Mouse (Mus musculus): Measurements from ENCODE around the gene Gm7029.

DNA sequence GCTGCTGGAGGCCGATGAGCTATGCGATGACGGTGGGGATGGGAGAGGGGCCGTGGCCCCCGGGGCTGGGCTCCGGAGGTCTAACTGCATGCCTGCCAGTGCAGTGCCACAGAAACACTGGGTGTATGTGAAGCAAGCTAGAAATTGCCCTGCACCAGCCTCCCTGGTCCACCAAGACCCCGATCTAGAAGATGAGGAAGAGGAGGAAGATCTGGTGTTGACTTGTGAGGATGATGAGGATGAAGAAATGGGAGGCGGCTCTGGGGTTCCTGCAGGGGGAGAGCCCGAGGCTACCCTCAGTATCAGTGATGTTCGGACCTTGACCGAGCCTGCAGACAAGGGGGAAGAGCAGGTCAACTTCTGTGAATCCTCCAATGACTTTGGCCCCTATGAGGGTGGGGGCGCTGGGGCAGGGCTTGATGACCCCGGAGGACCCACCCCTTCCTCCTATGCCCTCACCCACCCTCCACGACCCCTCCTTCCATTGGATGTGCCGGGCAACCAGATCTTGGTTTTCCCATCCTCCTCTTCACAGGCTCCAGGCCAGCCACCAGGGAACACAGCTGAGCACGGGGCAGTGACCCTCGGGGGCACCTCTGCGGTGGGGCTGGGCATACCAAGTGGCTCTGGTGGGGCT is 44.1 kb downstream of the Gm7029 start:
- TF ChIP-seq CTCF (IDR thresholded peaks at IDR 0.05; ENCODE audit: low read depth, low read length): no peak
- no peak for TF ChIP-seq POLR2AphosphoS5 (IDR thresholded peaks at IDR 0.05; ENCODE audit: insufficient replicate concordance, low read depth, low read length)
- TF ChIP-seq GATA1 (IDR thresholded peaks at IDR 0.05; ENCODE audit: borderline replicate concordance, low read length): no peak
- TF ChIP-seq GATA2 (IDR thresholded peaks at IDR 0.05; ENCODE audit: borderline replicate concordance, low read depth, low read length): no peak
- no peak for TF ChIP-seq TAL1 (conservative IDR thresholded peaks at IDR 0.05; ENCODE audit: low read depth, low read length)
